Mouse (Mus musculus) hematopoietic stem cell, adult 5-6 weeks (primary cell): ENCODE measurements around the gene Taf1c. TPM values are rescaled to one million over a fixed set of nuclear protein-coding genes. Genes with fewer than 3 reads are reported as not detected.

Experiments
- ATAC-seq, 2 experiments: fragments of 125-278 bp in 1 of 2; replicated peaks in 1 of 2; 2 replicates each; pipeline ENCODE4 v1.8.0; 2016 to 2017; ENCODE audit warnings: inconsistent platforms in 2 of 2, mild to moderate bottlenecking in 2 of 2, moderate number of reproducible peaks in 2 of 2, low read depth in 1 of 2, moderate TSS enrichment in 1 of 2; ENCODE audit not compliant: low FRiP score in 2 of 2, poor library complexity in 2 of 2, severe bottlenecking in 2 of 2, insufficient read depth in 1 of 2, low TSS enrichment in 1 of 2
- total RNA-seq: library from RNA; stranded (forward); fragments of 172-1452, 232-1000 nt; gene quantifications from 2 replicates; pipeline ENCODE4 v1.2.3, GENCODE M21; 2017

The Taf1c gene
- total RNA-seq, 1 experiment from 2014 or later = 12.7 TPM

- ATAC-seq = peak in 1 of 2 experiments; percentile 42; a peak in 3 of 4 replicates
These were observed 47.0 kb downstream of the Taf1c start for GRCm38 (mm10) chr8:119557821-119558602.

- ATAC-seq = no peak
These were observed 47.9 kb downstream of the Taf1c start for GRCm38 (mm10) chr8:119557132-119557531.

GRCm38 (mm10) chr8:119555861-119556260 is 49.2 kb downstream of the Taf1c start:
- ATAC-seq = no peak

GRCm38 (mm10) chr8:119552967-119553366 is 52.1 kb downstream of the Taf1c start:
- no peak for ATAC-seq

- no peak for ATAC-seq
These were observed 56.4 kb downstream of the Taf1c start for GRCm38 (mm10) chr8:119548560-119549113.

Other genes with a start within 250 kb of the Taf1c start
- gene Mlycd, start 210.3 kb downstream of the Taf1c start, total RNA-seq = 4.1 and 10.1 TPM in 2 replicates
- gene Osgin1, start 171.1 kb downstream of the Taf1c start, total RNA-seq = 7.1 and 8.5 TPM in 2 replicates
- not detected in 2 replicates for gene Necab2, start 158.5 kb downstream of the Taf1c start, total RNA-seq
- gene Slc38a8, start 103.5 kb downstream of the Taf1c start, total RNA-seq = not detected in 2 replicates
- 45.5 and 51.2 TPM in 2 replicates for gene Mbtps1, start 46.5 kb downstream of the Taf1c start, total RNA-seq
- gene Hsdl1, start 30.0 kb downstream of the Taf1c start, total RNA-seq = 28.0 and 31.6 TPM in 2 replicates
- not detected in 2 replicates for gene Dnaaf1, start 30.0 kb downstream of the Taf1c start, total RNA-seq
- not detected in 2 replicates for gene Adad2, start 7.5 kb upstream of the Taf1c start, total RNA-seq
- not detected in 2 replicates for gene Kcng4, start 30.5 kb upstream of the Taf1c start, total RNA-seq
- gene Wfdc1, start 61.1 kb upstream of the Taf1c start, total RNA-seq = not detected in 2 replicates
- gene Atp2c2, start 94.8 kb upstream of the Taf1c start, total RNA-seq = not detected in 2 replicates
- 7.9 and 14.4 TPM in 2 replicates for gene Tldc1, start 173.2 kb upstream of the Taf1c start, total RNA-seq
- gene Cotl1, start 235.3 kb upstream of the Taf1c start, total RNA-seq = 84.9 and 161 TPM in 2 replicates